9 mouse cellular contexts compared by ENCODE assay signal in the genomic region with DNA sequence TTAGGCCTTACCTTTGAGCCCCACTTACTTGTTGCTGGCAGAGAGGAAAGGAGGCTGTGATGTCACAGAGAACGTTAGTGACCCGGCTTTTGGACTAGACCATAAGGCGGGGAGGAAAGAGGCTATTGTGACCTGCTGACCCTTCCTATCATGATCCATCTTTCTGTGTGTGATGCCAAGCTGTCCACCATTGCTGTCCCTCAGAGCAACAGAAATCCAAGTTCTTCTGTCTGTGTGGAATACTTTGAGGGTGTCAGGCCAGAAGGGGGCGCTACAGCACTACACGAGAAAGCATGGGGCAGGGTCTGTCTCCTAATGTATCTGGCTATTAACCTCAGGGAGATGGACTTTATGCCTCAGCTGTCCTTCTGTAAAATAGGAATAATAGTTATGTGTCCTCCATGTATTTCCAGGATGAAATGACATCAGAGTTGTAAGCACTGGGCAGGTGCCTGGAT. TPM values are rescaled to one million over a fixed set of nuclear protein-coding genes. Genes with fewer than 3 reads are reported as not detected.
A peak's percentile ranks its signal among the peaks of the same experiment; 100 is the strongest.
DNase-seq lines count a peak whose midpoint lies in the region; ATAC-seq lines count a peak whose summit lies in the region.
"Had no signal": no experiment of that assay in that cellular context is flagged by ENCODE, and none has a peak within 500 bp of the region (broad histone marks: within the 10 kb centered on the region; RNA-seq: fewer than 3 reads in every experiment).

A gene (minus strand): TSS at position 51 of the 458 bp plus-strand sequence.

- no peaks in the 10 kb centered on the region for H3K36me3 ChIP-seq in hindbrain, embryonic 10.5 days
- no peaks in the 10 kb centered on the region for H3K36me3 ChIP-seq in hindbrain, embryonic 13.5 days
- H3K36me3 ChIP-seq in embryonic facial prominence, embryonic 11.5 days (replicated peaks; ENCODE audit: control insufficient read depth, insufficient read depth, low read depth, low read length): no peaks in the 10 kb centered on the region
- no peaks in the 10 kb centered on the region for H3K36me3 ChIP-seq in splenic B cell, adult 2 months (ENCODE audit: control insufficient read depth, insufficient read depth, low read length, poor library complexity, severe bottlenecking)

- no peaks in the 10 kb centered on the region for H3K4me1 ChIP-seq in hindbrain, embryonic 10.5 days (replicated peaks)
- H3K4me1 ChIP-seq in hindbrain, embryonic 13.5 days (replicated peaks): no peaks in the 10 kb centered on the region
- H3K4me1 ChIP-seq in embryonic facial prominence, embryonic 11.5 days (ENCODE audit: control insufficient read depth, insufficient read depth, low read length): no peaks in the 10 kb centered on the region

- H3K4me3 ChIP-seq in hindbrain, embryonic 10.5 days: no peak within 1 kb of the TSS
- H3K4me3 ChIP-seq in hindbrain, embryonic 13.5 days: no peak within 1 kb of the TSS
- no peak within 1 kb of the TSS for H3K4me3 ChIP-seq in embryonic facial prominence, embryonic 11.5 days (ENCODE audit: low read depth, low read length)

- WGBS in hindbrain, embryonic 10.5 days: 58% methylated on average over 5 of the region's 5 CpGs
- 59% methylated on average over 5 of the region's 5 CpGs for WGBS in hindbrain, embryonic 13.5 days
- 49% methylated on average over 5 of the region's 5 CpGs for WGBS in embryonic facial prominence, embryonic 11.5 days

- no peak within 1 kb of the TSS for H3K4me2 ChIP-seq in hindbrain, embryonic 13.5 days
- H3K4me2 ChIP-seq in embryonic facial prominence, embryonic 11.5 days (ENCODE audit: low read depth, low read length): no peak within 1 kb of the TSS

- no peaks in the 10 kb centered on the region for H3K27me3 ChIP-seq in hindbrain, embryonic 10.5 days (ENCODE audit: insufficient read depth, poor library complexity, severe bottlenecking)
- no peaks in the 10 kb centered on the region for H3K27me3 ChIP-seq in hindbrain, embryonic 13.5 days
- no peaks in the 10 kb centered on the region for H3K27me3 ChIP-seq in embryonic facial prominence, embryonic 11.5 days (ENCODE audit: control insufficient read depth, insufficient read depth, low read length)
- H3K27me3 ChIP-seq in splenic B cell, adult 2 months (ENCODE audit: control insufficient read depth, insufficient read depth, low read length, poor library complexity, severe bottlenecking): no peaks in the 10 kb centered on the region

- DNase-seq in hindbrain, embryonic 10.5 days (ENCODE audit: low spot score): peak; percentile 48
- DNase-seq in urinary bladder, postnatal 14 days (ENCODE audit: low spot score): peak; percentile 6
- DNase-seq in urinary bladder, postnatal 4 days (ENCODE audit: low spot score in 2 of 2): no peak
- peak; percentile 54 for DNase-seq in embryonic facial prominence, embryonic 11.5 days (ENCODE audit: low spot score)
- DNase-seq in splenic B cell, adult 2 months (ENCODE audit: low read depth, low spot score): peak; percentile 57
- no peak for DNase-seq in left cerebral cortex, adult 8-10 months (ENCODE audit: low spot score in 2 of 2)
- no peak for DNase-seq in frontal cortex, postnatal 36 days (ENCODE audit: low spot score in 2 of 2)

- H3K27ac ChIP-seq in hindbrain, embryonic 10.5 days: no peak within 1 kb of the TSS
- H3K27ac ChIP-seq in hindbrain, embryonic 13.5 days: no peak within 1 kb of the TSS
- no peak within 1 kb of the TSS for H3K27ac ChIP-seq in embryonic facial prominence, embryonic 11.5 days (replicated peaks; ENCODE audit: low read depth, low read length)

- H3K9me3 ChIP-seq in hindbrain, embryonic 10.5 days: no peaks in the 10 kb centered on the region
- H3K9me3 ChIP-seq in hindbrain, embryonic 13.5 days: no peaks in the 10 kb centered on the region
- H3K9me3 ChIP-seq in embryonic facial prominence, embryonic 11.5 days (replicated peaks; ENCODE audit: control insufficient read depth, low read length): no peaks in the 10 kb centered on the region

- H3K9ac ChIP-seq in hindbrain, embryonic 13.5 days: no peak within 1 kb of the TSS
- H3K9ac ChIP-seq in embryonic facial prominence, embryonic 11.5 days (replicated peaks; ENCODE audit: low read length): no peak within 1 kb of the TSS

- ATAC-seq in hindbrain, embryonic 13.5 days (ENCODE audit: low FRiP score): no peak
- no peak for ATAC-seq in embryonic facial prominence, embryonic 11.5 days (replicated peaks; ENCODE audit: insufficient number of reproducible peaks, low FRiP score, low TSS enrichment, low read depth)

RNA-seq across cellular contexts. Expression of the gene that starts here (rescaled TPM):
- not detected in 2 replicates for polyA plus RNA-seq in hindbrain, embryonic 10.5 days (2016; fragmentation: Nextera tagmentation; extraction: Ambion mirVana)
- not detected in 2 replicates for polyA plus RNA-seq in hindbrain, embryonic 13.5 days (2015; fragmentation: Nextera tagmentation; extraction: Ambion mirVana)
- not detected in 2 replicates for polyA plus RNA-seq in embryonic facial prominence, embryonic 11.5 days (2014; fragmentation: Nextera tagmentation; extraction: Ambion mirVana)
- not detected for total RNA-seq in left cerebral cortex, adult 8-10 months (2022)
- total RNA-seq: left cerebral cortex, adult 18-20 months had no signal

Comparison
In these comparisons a context has a peak if more than half of its experiments do, and no peak if none do; other contexts are left out.
1. DNase-seq: peak in urinary bladder, postnatal 14 days (single experiment) and splenic B cell, adult 2 months (single experiment); none in urinary bladder, postnatal 4 days (0 of 2), left cerebral cortex, adult 8-10 months (0 of 2) and frontal cortex, postnatal 36 days (0 of 2).
2. Peak in DNase-seq in hindbrain, embryonic 10.5 days; RNA of the gene not detected or under 1 TPM.
3. Peak in DNase-seq in embryonic facial prominence, embryonic 11.5 days; RNA of the gene not detected or under 1 TPM.